In the genomic region with DNA sequence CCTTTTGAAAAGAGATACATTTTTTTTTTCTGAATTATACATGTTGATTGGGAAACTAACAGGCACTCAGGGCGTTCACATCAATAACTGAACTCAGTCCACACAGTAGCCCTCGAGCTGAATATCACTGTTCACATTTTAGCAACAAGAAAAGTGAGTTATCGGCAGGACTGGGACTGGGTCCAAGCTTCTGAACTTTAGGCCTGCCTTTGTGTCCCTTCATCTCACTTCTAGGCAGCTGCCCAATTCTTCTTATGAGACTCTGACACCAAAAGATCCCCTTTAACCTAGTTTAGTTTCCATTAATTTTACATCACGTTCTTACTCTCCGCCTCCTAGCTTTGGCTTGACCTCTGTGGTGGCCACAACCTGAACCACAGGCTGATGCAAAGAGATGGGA, we compare ENCODE assay signal across 21 mouse cellular contexts.
DNase-seq lines count a peak whose midpoint lies in the region; ATAC-seq lines count a peak whose summit lies in the region.
"Had no signal": no experiment of that assay in that cellular context is flagged by ENCODE, and none has a peak within 500 bp of the region (broad histone marks: within the 10 kb centered on the region; RNA-seq: fewer than 3 reads in every experiment).

No protein-coding gene starts in this region.

- WGBS in kidney, embryonic 14.5 days: 65% methylated on average over 5 of the region's 5 CpGs

- H3K27ac ChIP-seq in kidney, embryonic 14.5 days (ENCODE audit: low read depth, low read length): no peak overlapping the region
- H3K27ac ChIP-seq: embryonic facial prominence, embryonic 15.5 days; forebrain, embryonic 10.5 days; heart, embryonic 10.5 days; hindbrain, embryonic 12.5 days had no signal

- no peaks in the 10 kb centered on the region for H3K36me3 ChIP-seq in kidney, embryonic 14.5 days (ENCODE audit: control insufficient read depth, insufficient read depth, low read length)
- H3K36me3 ChIP-seq: embryonic facial prominence, embryonic 15.5 days; forebrain, embryonic 10.5 days; heart, embryonic 10.5 days; hindbrain, embryonic 12.5 days had no signal

- H3K4me2 ChIP-seq in kidney, embryonic 14.5 days (replicated peaks; ENCODE audit: low read depth, low read length): no peak overlapping the region
- H3K4me2 ChIP-seq: embryonic facial prominence, embryonic 15.5 days; hindbrain, embryonic 12.5 days had no signal

- peak; percentile 11 for DNase-seq in adrenal gland, postnatal 14 days
- no peak for DNase-seq in adrenal gland, adult 8-10 months
- DNase-seq in kidney, postnatal 10 days: peak; percentile 65
- DNase-seq in 416B (ENCODE audit: low read depth): peak; percentile 11
- peak; percentile 51 to 58 for DNase-seq in kidney, postnatal 4 days
- DNase-seq: cerebellum, adult 11 months; cerebellum, adult 8-10 months; cerebellum, postnatal 14 days; embryo, embryonic 11 days; gastrocnemius, postnatal 10 days; heart, adult 18-20 months; heart, postnatal 10 days; heart, postnatal 4 days had no signal

- no peak overlapping the region for H3K9ac ChIP-seq in kidney, embryonic 14.5 days (ENCODE audit: low read depth, low read length)
- H3K9ac ChIP-seq: embryonic facial prominence, embryonic 15.5 days; hindbrain, embryonic 12.5 days had no signal

- H3K27me3 ChIP-seq in kidney, embryonic 14.5 days (ENCODE audit: control insufficient read depth, insufficient read depth, low read length): no peaks in the 10 kb centered on the region
- H3K27me3 ChIP-seq: embryonic facial prominence, embryonic 15.5 days; hindbrain, embryonic 12.5 days had no signal

- H3K4me3 ChIP-seq in kidney, embryonic 14.5 days (ENCODE audit: low read length): no peak overlapping the region
- H3K4me3 ChIP-seq: embryonic facial prominence, embryonic 15.5 days; erythroblast, embryonic 14.5 days; forebrain, embryonic 10.5 days; heart, embryonic 10.5 days; hindbrain, embryonic 12.5 days had no signal

- no peaks in the 10 kb centered on the region for H3K4me1 ChIP-seq in kidney, embryonic 14.5 days (ENCODE audit: control insufficient read depth, insufficient read depth, low read length)
- H3K4me1 ChIP-seq: embryonic facial prominence, embryonic 15.5 days; heart, embryonic 10.5 days; hindbrain, embryonic 12.5 days had no signal

- H3K9me3 ChIP-seq in kidney, embryonic 14.5 days (ENCODE audit: control insufficient read depth, low read length): no peaks in the 10 kb centered on the region
- H3K9me3 ChIP-seq: embryonic facial prominence, embryonic 15.5 days; forebrain, embryonic 10.5 days; heart, embryonic 10.5 days; hindbrain, embryonic 12.5 days had no signal

- ATAC-seq in kidney, embryonic 14.5 days (ENCODE audit: low FRiP score, low TSS enrichment): no peak
- ATAC-seq: forebrain, embryonic 14.5 days; hindbrain, embryonic 16.5 days had no signal
